Mouse (Mus musculus) forebrain, embryonic 12.5 days (tissue): ENCODE measurements at regions not wholly inside any gene's neighbourhood (a gene's known extent, or its start where the extent isn't known, plus 50 kb on each side); places are given as distances from the start of the nearest gene placed in this dataset.

ENCODE experiments used
- ATAC-seq: fragments of 200-750 bp; cut with Nextera tagmentation; 2 replicates; pipeline ENCODE4 v1.8.0; 2017; ENCODE audit warnings: moderate TSS enrichment; ENCODE audit not compliant: low FRiP score
- H3K27ac ChIP-seq: fragments of 300-500 bp; sonication (generic); 2 replicates; pipeline ENCODE4 v1.5.1; 2016; ENCODE audit warnings: mild to moderate bottlenecking
- H3K27me3 ChIP-seq: fragments of 300-500 bp; sonication (generic); 2 replicates; pipeline ENCODE4 v1.6.1; 2016; ENCODE audit warnings: mild to moderate bottlenecking
- H3K36me3 ChIP-seq: fragments of 300-500 bp; sonication (generic); replicated peaks from 2 replicates; pipeline ENCODE4 v1.6.1; 2016; ENCODE audit warnings: mild to moderate bottlenecking
- H3K4me1 ChIP-seq: fragments of 300-500 bp; sonication (generic); 2 replicates; pipeline ENCODE4 v1.6.1; 2016
- H3K4me2 ChIP-seq: fragments of 300-500 bp; sonication (generic); 2 replicates; pipeline ENCODE4 v1.6.1; 2016; ENCODE audit warnings: mild to moderate bottlenecking, moderate library complexity
- H3K4me3 ChIP-seq: fragments of 300-500 bp; sonication (generic); replicated peaks from 2 replicates; pipeline ENCODE4 v1.5.1; 2016; ENCODE audit warnings: mild to moderate bottlenecking
- H3K9ac ChIP-seq: fragments of 300-500 bp; sonication (generic); 2 replicates; pipeline ENCODE4 v1.6.1; 2016; ENCODE audit warnings: mild to moderate bottlenecking
- H3K9me3 ChIP-seq: fragments of 300-500 bp; sonication (generic); 2 replicates; pipeline ENCODE4 v1.6.1; 2016
- WGBS: fragments of 180-500 bp; shearing (Covaris S2); methylation state at CpG from one replicate; pipeline ENCODE4 v1.1.7; 2016; 5-methylcytosine and 5-hydroxymethylcytosine counted together

DNA sequence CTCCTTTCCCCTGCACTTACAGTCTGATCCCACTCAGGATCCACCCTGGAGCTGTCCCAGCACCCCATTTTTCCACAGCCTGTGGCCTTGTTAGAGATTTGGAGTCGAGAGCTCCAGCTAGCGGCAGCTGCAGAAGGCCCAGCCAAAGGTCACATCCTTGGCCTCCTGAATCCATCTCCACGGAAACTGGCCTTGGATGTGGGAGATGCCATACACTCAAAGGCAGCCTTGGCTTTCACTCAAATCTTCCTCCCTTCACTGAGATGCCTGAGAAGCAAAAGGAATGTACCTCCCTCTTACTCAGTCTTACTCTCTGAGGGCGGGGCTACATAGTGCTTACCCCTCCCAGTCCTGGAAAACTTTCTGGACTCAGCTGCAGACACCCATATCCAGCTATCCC is 56.2 kb upstream of the Ky start:
- no peak for ATAC-seq
- H3K4me2 ChIP-seq, result no peak overlapping the region
- H3K4me1 ChIP-seq, result no peaks in the 10 kb centered on the region
- no peak overlapping the region for H3K4me3 ChIP-seq
- H3K27me3 ChIP-seq, result no peaks in the 10 kb centered on the region
- no peak overlapping the region for H3K27ac ChIP-seq
- no peaks in the 10 kb centered on the region for H3K36me3 ChIP-seq
- H3K9me3 ChIP-seq, result no peaks in the 10 kb centered on the region
- 66% methylated on average over 4 of the region's 4 CpGs for WGBS
- no peak overlapping the region for H3K9ac ChIP-seq

DNA sequence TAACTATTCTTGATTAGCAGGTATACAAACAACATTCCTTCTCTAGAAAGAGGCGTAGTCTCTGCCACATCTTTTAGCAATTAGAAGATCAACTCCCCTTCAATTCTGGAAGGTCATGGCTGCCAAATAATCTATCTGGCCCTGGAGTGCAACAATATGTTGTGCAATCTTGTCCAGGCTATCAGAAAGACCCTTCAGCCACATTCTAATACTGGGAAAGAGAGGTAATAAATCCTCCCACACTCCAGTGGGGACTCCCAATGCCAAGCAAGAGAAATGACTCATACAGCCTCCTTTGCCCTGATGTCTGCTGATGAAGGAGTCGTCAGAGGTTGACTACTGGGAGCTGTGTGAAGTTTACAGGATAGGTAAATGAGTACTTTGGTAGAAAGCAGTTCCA is 59.5 kb upstream of the Ky start:
- no peak for ATAC-seq
- 82% methylated on average over 2 of the region's 2 CpGs for WGBS
- H3K4me2 ChIP-seq, result no peak overlapping the region

DNA sequence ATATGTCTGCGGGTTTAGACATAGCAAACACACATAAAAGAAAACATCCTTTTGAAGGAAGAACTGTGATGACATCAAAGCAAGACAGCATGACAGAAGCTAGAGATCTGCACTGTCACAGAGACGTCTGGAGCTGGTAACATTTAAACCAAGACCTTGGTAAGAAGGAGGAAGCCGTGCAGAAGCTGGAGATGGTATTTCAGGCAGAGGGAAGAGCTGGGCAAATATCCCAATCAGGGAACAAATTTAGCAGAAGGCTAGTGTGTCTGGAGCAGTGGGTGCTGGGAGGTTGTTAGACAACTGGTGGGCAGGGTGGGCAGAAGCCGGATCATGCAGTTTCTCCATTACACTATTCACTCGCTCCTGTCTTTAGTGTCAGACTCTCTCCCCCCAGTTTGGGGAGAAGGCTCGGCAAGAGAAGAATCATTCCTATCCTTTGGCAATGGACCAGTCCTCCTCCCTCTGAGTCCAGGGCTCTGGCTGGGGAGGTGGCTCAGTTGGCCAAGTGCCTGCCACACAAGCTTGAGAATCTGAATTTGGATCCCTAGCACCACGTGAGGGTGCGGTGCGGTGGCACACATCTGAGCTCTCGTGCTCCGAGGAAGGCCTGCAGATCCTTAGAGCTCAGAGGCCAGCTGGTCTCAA is 63.2 kb upstream of the Ky start:
- Histone ChIP-seq H3K36me3 (no peaks in the 10 kb centered on the region), H3K4me1 (no peaks in the 10 kb centered on the region), H3K9me3 (no peaks in the 10 kb centered on the region), H3K9ac (no peak overlapping the region), H3K4me2 (no peak overlapping the region), H3K27me3 (no peaks in the 10 kb centered on the region), H3K27ac (no peak overlapping the region), H3K4me3 (no peak overlapping the region)
- ATAC-seq, result no peak
- 91% methylated on average over 11 of the region's 11 CpGs for whole genome bisulfite sequencing

More for the DNA sequence above, 59.5 kb upstream of the Ky start:
- Histone ChIP-seq H3K9me3 (no peaks in the 10 kb centered on the region), H3K27ac (no peak overlapping the region), H3K4me3 (no peak overlapping the region), H3K27me3 (no peaks in the 10 kb centered on the region), H3K9ac (no peak overlapping the region), H3K4me1 (no peaks in the 10 kb centered on the region), H3K36me3 (no peaks in the 10 kb centered on the region)

DNA sequence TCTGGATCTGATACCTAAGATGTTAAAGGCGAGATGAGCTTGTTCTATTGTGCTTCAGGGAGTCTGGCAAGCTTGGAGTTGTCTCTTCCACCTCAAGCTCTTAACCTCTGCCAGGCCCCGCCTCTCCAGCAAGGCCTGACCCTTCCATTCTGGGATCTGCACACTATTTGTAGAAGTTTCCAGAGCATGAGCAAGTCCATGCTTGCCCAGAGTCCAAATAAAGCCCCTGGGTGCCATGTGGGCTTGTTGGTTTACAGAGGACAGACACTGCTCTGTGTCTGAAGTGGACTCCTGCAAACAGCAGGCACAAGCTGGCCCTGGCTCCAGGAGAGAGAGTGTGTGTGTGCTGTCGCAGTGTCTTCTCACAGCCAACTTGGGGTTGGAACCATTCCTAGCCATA is 67.9 kb upstream of the Ky start:
- Histone ChIP-seq H3K27ac (no peak overlapping the region), H3K36me3 (no peaks in the 10 kb centered on the region), H3K9ac (no peak overlapping the region), H3K4me2 (no peak overlapping the region), H3K27me3 (no peaks in the 10 kb centered on the region), H3K9me3 (no peaks in the 10 kb centered on the region), H3K4me1 (no peaks in the 10 kb centered on the region), H3K4me3 (no peak overlapping the region)
- no peak for ATAC-seq
- WGBS, result 81% methylated on average over 3 of the region's 3 CpGs

DNA sequence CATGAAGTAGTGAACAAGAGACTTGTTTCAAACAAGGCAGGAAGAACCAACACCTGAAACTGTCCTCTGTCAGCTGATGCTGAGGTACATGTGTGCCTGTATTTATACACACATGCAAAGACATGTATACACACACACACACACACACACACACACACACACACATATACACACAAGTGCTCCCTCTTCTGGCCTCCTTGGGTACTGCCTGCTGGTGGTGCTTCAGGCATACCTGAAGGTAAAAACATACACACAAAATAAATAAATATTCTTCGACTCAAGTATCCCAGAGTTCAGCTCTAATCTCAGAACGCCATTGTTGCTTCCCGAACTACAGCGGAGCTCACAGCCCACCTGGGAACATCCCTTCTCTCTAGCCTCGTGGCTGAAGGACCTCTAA is 69.2 kb upstream of the Ky start:
- ATAC-seq, result no peak
- Histone ChIP-seq H3K9me3 (no peaks in the 10 kb centered on the region), H3K9ac (no peak overlapping the region), H3K27me3 (no peaks in the 10 kb centered on the region), H3K4me2 (no peak overlapping the region), H3K36me3 (no peaks in the 10 kb centered on the region), H3K27ac (no peak overlapping the region), H3K4me3 (no peak overlapping the region), H3K4me1 (no peaks in the 10 kb centered on the region)
- 88% methylated on average over 5 of the region's 5 CpGs for WGBS

DNA sequence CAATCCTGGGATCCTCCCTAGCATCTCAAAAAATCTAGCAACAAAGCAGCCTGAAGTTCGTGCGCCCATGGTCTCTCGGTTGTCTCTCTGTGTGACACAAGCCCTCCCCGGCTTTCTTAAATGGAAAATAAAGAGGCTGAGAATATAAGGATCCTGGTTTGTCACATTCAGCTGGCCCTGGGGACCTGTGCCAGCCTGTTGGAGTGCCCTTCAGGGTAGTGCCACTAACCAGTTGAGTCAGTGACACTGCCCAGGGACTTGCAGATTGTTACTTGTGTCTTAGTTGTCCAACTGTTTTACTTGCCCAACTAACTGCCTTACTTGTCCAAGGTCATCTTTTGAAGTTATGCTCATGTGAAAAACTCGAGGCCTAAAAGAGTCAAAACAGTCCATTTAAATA is 73.5 kb upstream of the Ephb1 start:
- ATAC-seq, result no peak
- WGBS, result 91% methylated on average over 5 of the region's 5 CpGs
- no peaks in the 10 kb centered on the region for H3K9me3 ChIP-seq
- H3K36me3 ChIP-seq, result no peaks in the 10 kb centered on the region
- no peak overlapping the region for H3K9ac ChIP-seq
- H3K4me3 ChIP-seq, result no peak overlapping the region
- peaks cover 19% of the 10 kb centered on the region for H3K4me1 ChIP-seq
- no peak overlapping the region for H3K4me2 ChIP-seq
- peaks cover 15% of the 10 kb centered on the region; the same call in 1 of the 2 replicates for H3K27me3 ChIP-seq
- no peak overlapping the region for H3K27ac ChIP-seq

DNA sequence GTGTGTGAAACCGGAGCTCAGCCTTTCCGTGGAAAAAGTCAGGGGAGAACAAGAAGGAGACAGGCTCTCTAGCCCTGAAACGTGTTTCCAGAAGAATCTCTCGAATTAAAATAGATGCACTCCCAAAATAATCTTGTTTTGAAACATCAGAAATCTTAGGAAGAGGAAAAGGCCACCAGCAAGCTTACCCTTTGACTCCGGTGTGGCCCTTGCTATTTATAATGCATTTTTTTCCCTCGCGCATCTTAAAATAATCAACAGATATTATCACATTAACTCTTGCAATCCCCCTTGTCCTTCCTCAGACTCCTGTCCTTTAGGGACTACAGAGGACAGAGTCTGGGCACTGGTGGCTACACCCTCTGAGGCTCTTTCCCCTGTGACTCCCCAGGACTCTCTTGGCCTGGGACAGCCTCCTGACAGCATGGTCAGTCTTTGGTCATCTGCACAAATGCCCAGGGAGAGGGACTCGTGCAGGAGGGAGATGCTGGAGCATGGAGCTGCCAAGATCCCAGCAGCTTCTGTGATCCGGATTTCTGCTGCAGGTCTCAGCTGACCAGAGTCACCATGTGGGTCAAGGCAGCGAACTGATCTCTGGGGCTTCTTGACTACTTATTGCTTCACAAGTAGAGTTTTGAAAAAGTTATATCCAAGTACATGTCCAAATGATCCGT is 70.3 kb upstream of the Ephb1 start:
- Histone ChIP-seq H3K4me3 (no peak overlapping the region), H3K9me3 (no peaks in the 10 kb centered on the region), H3K4me1 (peaks cover 26% of the 10 kb centered on the region), H3K36me3 (no peaks in the 10 kb centered on the region), H3K9ac (peak overlapping the region; percentile 38; the same call in 1 of the 2 replicates), H3K27ac (peak overlapping the region; percentile 86), H3K27me3 (peaks cover 19% of the 10 kb centered on the region; the same call in 1 of the 2 replicates), H3K4me2 (peak overlapping the region; percentile 46)
- 47% methylated on average over 11 of the region's 11 CpGs for WGBS
- no peak for ATAC-seq

DNA sequence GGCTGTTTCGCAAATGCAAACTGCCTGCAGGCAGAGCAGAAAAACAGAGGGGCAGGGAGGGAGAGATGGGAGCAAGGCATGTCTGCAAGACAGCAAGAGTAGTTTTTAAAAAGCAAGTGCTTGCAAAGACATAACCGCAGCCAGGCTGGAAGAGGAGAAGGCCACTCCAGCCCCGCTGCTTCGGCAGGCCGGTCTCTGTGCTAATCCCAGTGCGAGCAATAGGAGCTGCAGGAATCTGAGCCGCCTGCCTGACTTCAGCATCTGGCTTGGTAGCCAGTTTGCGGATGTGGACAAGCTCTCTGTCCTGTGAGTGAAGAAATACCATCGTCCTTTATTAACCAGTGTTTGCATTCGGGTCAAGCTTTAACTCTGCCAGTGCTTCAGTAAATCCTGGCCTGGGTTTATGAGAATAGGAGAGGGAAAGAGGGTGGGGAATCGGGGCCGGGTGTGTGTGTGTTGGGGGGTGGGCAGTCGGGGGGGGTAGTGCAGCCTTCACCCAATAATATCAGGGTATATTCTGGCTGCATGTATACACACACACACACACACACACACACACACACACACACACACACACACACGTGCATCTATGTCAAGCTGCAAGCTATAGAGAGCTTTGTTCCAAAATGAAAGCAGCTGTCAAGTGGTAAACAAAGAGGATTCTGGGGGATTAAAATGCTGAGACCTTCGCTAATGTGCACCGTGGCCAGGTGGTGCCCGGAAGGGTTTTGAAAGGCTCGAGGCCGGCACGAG is 69.6 kb upstream of the Ephb1 start:
- Histone ChIP-seq H3K4me1 (peaks cover 31% of the 10 kb centered on the region), H3K27me3 (peaks cover 19% of the 10 kb centered on the region; the same call in 1 of the 2 replicates)

DNA sequence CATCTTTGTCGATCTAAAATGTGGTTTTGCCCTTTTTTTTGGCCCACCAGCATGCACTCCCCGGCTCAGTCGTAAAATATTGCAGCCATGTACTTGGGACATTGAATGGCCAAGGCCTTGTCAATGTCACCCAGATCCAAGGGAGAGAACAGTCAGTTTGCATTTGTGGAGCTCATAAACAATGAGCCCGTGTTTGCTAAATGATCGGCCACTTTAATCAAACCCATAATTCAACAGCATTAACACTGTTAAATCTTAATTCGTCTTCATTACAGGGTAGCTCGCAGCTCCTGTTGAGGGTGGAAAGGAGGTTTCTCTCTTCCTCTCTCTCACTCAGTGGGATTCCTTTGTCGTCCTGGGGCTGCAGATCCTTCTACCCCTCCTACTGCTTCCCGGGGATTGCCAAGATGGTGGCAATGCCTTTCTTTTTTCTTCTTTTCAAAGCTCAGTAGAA is 69.0 kb upstream of the Ephb1 start:
- H3K4me3 ChIP-seq, result no peak overlapping the region
- no peaks in the 10 kb centered on the region for H3K36me3 ChIP-seq
- H3K27me3 ChIP-seq, result peaks cover 19% of the 10 kb centered on the region; the same call in 1 of the 2 replicates
- 0 out of 2 replicates have a peak overlapping the region, but pooled peaks have one; percentile 38 for H3K9ac ChIP-seq
- H3K4me2 ChIP-seq, result peak overlapping the region; percentile 46
- no peaks in the 10 kb centered on the region for H3K9me3 ChIP-seq
- H3K27ac ChIP-seq, result peak overlapping the region; percentile 86
- peak; percentile 39; the same call in 1 of the 2 replicates for ATAC-seq
- peaks cover 31% of the 10 kb centered on the region for H3K4me1 ChIP-seq
- 10% methylated on average over 9 of the region's 9 CpGs for WGBS

More for the DNA sequence above, 69.6 kb upstream of the Ephb1 start:
- no peaks in the 10 kb centered on the region for H3K36me3 ChIP-seq
- WGBS, result 2% methylated on average over 20 of the region's 20 CpGs
- peak overlapping the region; percentile 86 for H3K27ac ChIP-seq
- no peaks in the 10 kb centered on the region for H3K9me3 ChIP-seq
- H3K4me2 ChIP-seq, result peak overlapping the region; percentile 46
- no peak overlapping the region; the same call in 1 of the 2 replicates for H3K4me3 ChIP-seq
- peak overlapping the region; percentile 38; the same call in 1 of the 2 replicates for H3K9ac ChIP-seq
- peak; percentile 77 for ATAC-seq

DNA sequence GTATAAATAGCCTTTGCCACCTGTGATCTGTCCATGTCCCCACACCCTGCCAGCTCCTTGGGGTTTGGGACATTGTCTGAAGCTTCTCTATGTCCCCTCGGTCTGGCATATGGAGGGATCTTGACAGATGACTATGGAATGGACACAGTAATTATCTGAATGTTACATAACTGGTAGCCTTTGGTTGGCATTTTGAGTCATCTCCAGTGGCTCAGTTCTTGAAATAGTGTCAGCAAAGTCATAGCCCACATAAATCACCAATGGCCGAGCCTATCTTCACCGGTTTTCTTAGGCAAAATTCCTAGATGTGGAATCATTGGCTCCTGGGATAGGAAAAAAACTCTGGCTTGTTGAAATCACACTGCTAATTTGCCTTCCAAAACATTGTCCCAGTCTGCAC is 67.3 kb upstream of the Ephb1 start:
- H3K36me3 ChIP-seq, result no peaks in the 10 kb centered on the region
- ATAC-seq, result no peak
- peaks cover 3% of the 10 kb centered on the region; the same call in 1 of the 2 replicates for H3K9me3 ChIP-seq
- no peak overlapping the region for H3K4me3 ChIP-seq
- H3K27me3 ChIP-seq, result peaks cover 20% of the 10 kb centered on the region; the same call in 1 of the 2 replicates
- WGBS, result 91% methylated on average over 3 of the region's 3 CpGs
- H3K27ac ChIP-seq, result no peak overlapping the region
- H3K4me2 ChIP-seq, result no peak overlapping the region
- peaks cover 31% of the 10 kb centered on the region for H3K4me1 ChIP-seq
- H3K9ac ChIP-seq, result no peak overlapping the region

DNA sequence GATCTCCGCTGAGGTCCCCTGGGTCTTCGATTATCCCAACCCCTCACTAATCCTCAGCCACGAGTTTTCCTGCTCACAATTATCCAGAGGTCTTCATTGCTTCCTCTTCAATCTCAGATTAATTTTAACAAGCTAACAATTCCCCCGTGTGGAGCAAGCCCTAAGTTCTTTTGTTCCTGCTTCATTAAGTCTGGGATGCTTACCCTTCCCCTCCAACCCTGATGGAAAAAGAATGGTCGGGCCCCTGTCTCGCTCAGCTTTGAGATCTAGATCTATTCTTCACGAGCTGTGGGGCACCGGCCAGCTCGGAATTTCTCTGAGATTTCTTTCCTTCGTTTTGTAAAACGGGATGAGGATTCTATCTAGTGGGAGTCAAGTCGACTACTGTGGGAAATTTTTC is 65.7 kb upstream of the Ephb1 start:
- Histone ChIP-seq H3K4me2 (0 out of 2 replicates have a peak overlapping the region, but pooled peaks have one; percentile 15), H3K4me3 (no peak overlapping the region), H3K27ac (no peak overlapping the region), H3K27me3 (peaks cover 13% of the 10 kb centered on the region; the same call in 1 of the 2 replicates), H3K9ac (no peak overlapping the region), H3K36me3 (no peaks in the 10 kb centered on the region), H3K4me1 (peaks cover 31% of the 10 kb centered on the region), H3K9me3 (peaks cover 4% of the 10 kb centered on the region; the same call in 1 of the 2 replicates)
- WGBS, result 1% methylated on average over 12 of the region's 12 CpGs
- ATAC-seq, result no peak

DNA sequence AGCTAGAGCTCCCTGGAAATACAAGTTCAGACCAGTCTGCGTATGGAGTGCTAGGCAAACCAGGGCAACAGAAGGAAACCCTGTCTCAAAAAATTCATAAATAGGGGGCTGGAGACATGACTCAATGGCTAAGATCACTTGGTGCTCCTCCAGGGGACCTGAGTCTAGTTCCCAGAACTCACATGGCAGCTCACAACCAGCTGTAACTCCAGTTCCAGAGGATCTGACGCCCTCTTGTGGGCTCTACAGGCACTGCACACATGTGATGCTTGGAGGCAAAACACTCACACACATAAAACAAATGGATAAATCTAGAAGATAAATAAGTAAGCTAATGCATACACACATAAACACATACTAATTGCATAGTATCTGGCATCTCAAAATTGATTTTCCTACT is 59.1 kb upstream of the Ephb1 start:
- H3K27me3 ChIP-seq, result 0 out of 2 replicates have a peak, but pooled peaks cover 5% of the 10 kb centered on the region
- no peak for ATAC-seq
- 65% methylated on average over 2 of the region's 2 CpGs for WGBS

More for the DNA sequence above, 59.1 kb upstream of the Ephb1 start:
- Histone ChIP-seq H3K36me3 (no peaks in the 10 kb centered on the region), H3K9me3 (peaks cover 4% of the 10 kb centered on the region; the same call in 1 of the 2 replicates), H3K4me1 (no peaks in the 10 kb centered on the region), H3K9ac (no peak overlapping the region), H3K4me2 (no peak overlapping the region), H3K4me3 (no peak overlapping the region), H3K27ac (no peak overlapping the region)
